Mouse (Mus musculus) forebrain, embryonic 12.5 days (tissue): ENCODE data around the gene Slc26a9. TPM values are rescaled to one million over a fixed set of nuclear protein-coding genes. Genes with fewer than 3 reads are reported as not detected.

Source experiments
- ATAC-seq: fragments of 200-750 bp; cut with Nextera tagmentation; 2 replicates; pipeline ENCODE4 v1.8.0; 2017; ENCODE audit warnings: moderate TSS enrichment; ENCODE audit not compliant: low FRiP score
- H3K27ac ChIP-seq: fragments of 300-500 bp; sonication (generic); 2 replicates; pipeline ENCODE4 v1.5.1; 2016; ENCODE audit warnings: mild to moderate bottlenecking
- H3K27me3 ChIP-seq: fragments of 300-500 bp; sonication (generic); 2 replicates; pipeline ENCODE4 v1.6.1; 2016; ENCODE audit warnings: mild to moderate bottlenecking
- H3K36me3 ChIP-seq: fragments of 300-500 bp; sonication (generic); replicated peaks from 2 replicates; pipeline ENCODE4 v1.6.1; 2016; ENCODE audit warnings: mild to moderate bottlenecking
- H3K4me1 ChIP-seq: fragments of 300-500 bp; sonication (generic); 2 replicates; pipeline ENCODE4 v1.6.1; 2016
- H3K4me2 ChIP-seq: fragments of 300-500 bp; sonication (generic); 2 replicates; pipeline ENCODE4 v1.6.1; 2016; ENCODE audit warnings: mild to moderate bottlenecking, moderate library complexity
- H3K4me3 ChIP-seq: fragments of 300-500 bp; sonication (generic); replicated peaks from 2 replicates; pipeline ENCODE4 v1.5.1; 2016; ENCODE audit warnings: mild to moderate bottlenecking
- H3K9ac ChIP-seq: fragments of 300-500 bp; sonication (generic); 2 replicates; pipeline ENCODE4 v1.6.1; 2016; ENCODE audit warnings: mild to moderate bottlenecking
- H3K9me3 ChIP-seq: fragments of 300-500 bp; sonication (generic); 2 replicates; pipeline ENCODE4 v1.6.1; 2016
- WGBS: fragments of 180-500 bp; shearing (Covaris S2); methylation state at CpG from one replicate; pipeline ENCODE4 v1.1.7; 2016; 5-methylcytosine and 5-hydroxymethylcytosine counted together
- polyA plus RNA-seq: library from polyadenylated mRNA; unstranded; fragments of >200 nt; fragmentation: Nextera tagmentation; extraction: Ambion mirVana; gene quantifications from 2 replicates; pipeline ENCODE4 v1.2.1, GENCODE M21; 2016

The Slc26a9 gene
- polyA plus RNA-seq, 1 experiment from 2014 or later = not detected

DNA sequence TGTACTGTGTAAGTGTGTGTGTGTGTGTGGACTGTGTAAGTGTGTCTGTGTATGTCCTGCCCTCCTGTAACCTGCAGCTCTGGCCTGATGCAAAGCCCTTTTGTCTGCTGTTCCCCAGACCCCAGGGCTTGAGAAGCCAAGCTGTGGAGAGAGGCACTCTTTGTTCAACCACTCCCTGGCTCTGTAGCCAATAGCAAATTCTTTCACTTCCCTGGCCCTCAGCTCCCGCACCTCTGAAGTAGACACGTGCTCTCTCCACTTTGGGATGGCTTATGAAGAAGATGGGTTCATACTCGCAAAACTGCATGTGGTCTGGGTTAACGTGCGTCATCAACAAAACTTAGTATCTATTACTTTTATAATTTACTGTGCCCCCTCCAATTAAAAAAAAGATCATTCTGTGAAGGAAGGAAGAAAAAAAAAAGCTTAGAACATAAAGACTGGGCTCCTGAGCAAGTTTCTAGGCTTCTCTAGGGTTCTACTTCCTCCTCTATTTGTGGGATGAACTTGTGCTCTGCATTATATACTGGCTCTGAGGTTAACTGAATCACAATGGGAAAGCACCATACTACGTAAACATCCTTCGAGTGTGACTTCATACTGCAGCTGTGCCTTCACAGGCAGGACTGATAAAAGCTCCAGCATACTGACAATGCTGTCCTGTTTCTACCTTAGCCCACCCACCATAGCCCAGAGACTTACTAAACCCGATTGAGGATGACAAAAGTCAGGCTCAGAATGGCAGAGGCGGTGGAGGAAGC is 16.0 kb downstream of the Slc26a9 start:
- Histone ChIP-seq H3K4me2 (no peak overlapping the region), H3K27me3 (no peaks in the 10 kb centered on the region), H3K9ac (no peak overlapping the region), H3K36me3 (no peaks in the 10 kb centered on the region), H3K4me3 (no peak overlapping the region), H3K4me1 (peaks cover 12% of the 10 kb centered on the region; the same call in 1 of the 2 replicates), H3K9me3 (no peaks in the 10 kb centered on the region), H3K27ac (no peak overlapping the region)
- 67% methylated on average over 9 of the region's 9 CpGs for WGBS
- ATAC-seq = no peak

DNA sequence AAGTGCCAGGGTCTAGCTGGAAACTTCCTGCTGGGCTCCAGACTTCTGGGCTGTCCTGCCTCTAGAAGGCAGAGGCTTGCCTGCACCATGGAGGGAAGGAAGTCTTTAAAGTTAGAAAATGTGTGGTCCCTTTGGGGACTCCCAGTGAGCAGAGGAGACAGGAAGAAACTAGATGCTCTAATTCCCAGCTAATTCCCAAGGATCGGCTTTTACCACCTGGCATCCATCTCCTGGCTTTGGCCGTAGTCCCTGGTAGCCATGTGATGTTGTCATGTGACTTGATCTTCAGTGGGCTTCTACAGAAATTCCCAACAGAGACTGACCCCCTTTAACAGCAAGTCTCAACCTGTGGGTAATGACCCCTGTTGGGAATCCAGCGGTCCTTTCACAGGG is 16.6 kb downstream of the Slc26a9 start:
- Histone ChIP-seq H3K9me3 (no peaks in the 10 kb centered on the region), H3K4me1 (peaks cover 12% of the 10 kb centered on the region; the same call in 1 of the 2 replicates), H3K27me3 (no peaks in the 10 kb centered on the region), H3K4me3 (no peak overlapping the region), H3K4me2 (no peak overlapping the region), H3K27ac (no peak overlapping the region), H3K36me3 (no peaks in the 10 kb centered on the region), H3K9ac (no peak overlapping the region)
- WGBS = 96% methylated on average over 3 of the region's 3 CpGs
- ATAC-seq = no peak

DNA sequence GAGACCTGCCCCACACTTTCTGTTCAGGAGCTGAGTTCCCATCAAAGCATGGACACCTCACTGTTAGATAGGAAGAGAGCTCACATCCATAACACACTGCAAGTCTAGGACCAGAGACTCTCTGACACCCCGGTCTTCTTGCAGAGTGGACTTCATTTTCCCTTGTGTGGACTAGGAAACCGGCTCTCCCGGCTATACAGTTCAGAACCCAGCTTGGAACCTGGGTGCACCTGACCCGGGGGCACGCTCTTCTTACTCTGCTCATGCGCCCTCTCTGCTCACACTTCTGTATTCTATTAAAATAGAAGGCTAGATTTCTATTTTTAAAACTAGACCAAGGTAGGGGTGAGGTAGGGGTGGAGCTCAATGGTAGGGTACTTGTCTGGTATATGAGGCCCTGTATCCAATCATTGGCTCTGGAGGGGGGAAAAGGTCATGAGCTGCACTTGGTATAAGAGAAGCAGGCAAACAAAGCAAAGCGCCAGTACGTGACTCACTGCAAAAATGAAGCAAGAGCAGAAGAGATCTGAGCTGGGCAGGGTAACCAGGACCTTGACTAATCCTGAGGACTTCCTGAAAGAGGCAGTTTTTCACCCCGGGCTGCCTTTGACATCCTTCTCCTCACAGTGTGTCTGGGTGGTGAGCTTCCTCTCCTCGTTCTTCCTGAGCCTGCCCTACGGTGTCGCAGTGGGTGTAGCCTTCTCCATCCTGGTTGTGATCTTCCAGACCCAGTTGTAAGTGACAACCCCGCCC is 17.4 kb downstream of the Slc26a9 start:
- Histone ChIP-seq H3K4me3 (no peak overlapping the region), H3K4me2 (no peak overlapping the region), H3K9ac (no peak overlapping the region), H3K4me1 (peaks cover 12% of the 10 kb centered on the region; the same call in 1 of the 2 replicates), H3K9me3 (no peaks in the 10 kb centered on the region), H3K27ac (no peak overlapping the region), H3K27me3 (no peaks in the 10 kb centered on the region), H3K36me3 (no peaks in the 10 kb centered on the region)
- ATAC-seq = no peak
- 86% methylated on average over 13 of the region's 13 CpGs for WGBS

DNA sequence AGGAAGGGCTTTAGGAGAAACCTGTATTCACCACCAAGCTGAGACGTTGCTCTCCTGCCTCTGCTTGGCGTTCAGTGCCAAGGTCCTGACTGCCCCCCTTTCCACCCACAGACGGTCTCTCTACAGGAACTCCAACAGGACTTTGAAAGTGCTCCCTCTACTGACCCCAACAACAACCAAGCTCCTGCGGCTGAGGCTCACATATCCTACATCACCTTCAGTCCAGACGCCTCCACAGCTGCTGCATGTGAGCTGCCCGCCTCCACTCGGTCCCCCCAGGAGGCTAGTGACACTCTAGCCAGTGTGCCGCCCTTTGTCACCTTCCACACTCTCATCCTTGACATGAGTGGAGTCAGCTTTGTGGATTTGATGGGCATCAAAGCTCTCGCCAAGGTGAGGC is 19.9 kb downstream of the Slc26a9 start:
- WGBS = 66% methylated on average over 9 of the region's 9 CpGs
- no peak for ATAC-seq

DNA sequence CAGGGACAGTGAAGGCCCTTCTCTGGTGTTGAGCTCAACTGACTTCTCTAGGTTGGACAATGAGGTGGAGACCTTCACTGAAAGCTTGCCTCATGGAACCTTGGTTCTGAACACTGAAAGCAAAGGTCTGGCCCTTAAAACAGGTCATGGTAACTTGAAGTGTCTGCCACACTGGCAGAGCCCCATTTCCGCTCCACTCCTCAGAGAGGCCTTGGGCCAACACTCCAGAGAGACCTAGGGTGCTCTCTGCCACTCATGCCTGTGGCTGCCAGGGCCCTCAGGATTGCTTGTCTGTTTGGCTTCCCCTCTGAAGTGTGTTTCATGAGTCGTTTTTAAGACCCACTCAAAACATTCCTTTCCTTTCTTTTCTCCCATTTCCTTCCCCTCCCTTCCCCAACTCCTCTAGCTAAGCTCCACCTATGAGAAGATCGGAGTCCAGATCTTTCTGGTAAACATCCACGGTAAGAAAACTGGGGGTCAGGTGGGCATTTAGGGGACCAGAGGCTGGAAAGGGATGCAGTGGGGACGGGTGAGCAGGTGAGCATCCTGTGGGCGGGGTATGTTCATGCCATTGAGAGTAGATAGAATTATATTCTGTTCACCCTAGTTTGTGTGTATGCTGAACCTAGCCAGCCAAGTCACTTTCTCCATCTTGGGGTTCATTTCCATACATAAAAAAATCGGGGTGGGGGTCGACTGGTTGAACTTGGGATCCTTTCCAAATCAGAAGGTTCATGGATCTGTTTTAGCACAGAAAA is 20.9 kb downstream of the Slc26a9 start:
- Histone ChIP-seq H3K4me3 (no peak overlapping the region), H3K27me3 (no peaks in the 10 kb centered on the region), H3K4me2 (no peak overlapping the region), H3K36me3 (no peaks in the 10 kb centered on the region), H3K4me1 (no peaks in the 10 kb centered on the region; the same call in 1 of the 2 replicates), H3K27ac (no peak overlapping the region), H3K9me3 (no peaks in the 10 kb centered on the region), H3K9ac (no peak overlapping the region)
- WGBS = 65% methylated on average over 8 of the region's 8 CpGs
- no peak for ATAC-seq

More for the DNA sequence above, 19.9 kb downstream of the Slc26a9 start:
- Histone ChIP-seq H3K9me3 (no peaks in the 10 kb centered on the region), H3K4me3 (no peak overlapping the region), H3K4me2 (no peak overlapping the region), H3K36me3 (no peaks in the 10 kb centered on the region), H3K27me3 (no peaks in the 10 kb centered on the region), H3K27ac (no peak overlapping the region), H3K9ac (no peak overlapping the region), H3K4me1 (peaks cover 11% of the 10 kb centered on the region; the same call in 1 of the 2 replicates)

DNA sequence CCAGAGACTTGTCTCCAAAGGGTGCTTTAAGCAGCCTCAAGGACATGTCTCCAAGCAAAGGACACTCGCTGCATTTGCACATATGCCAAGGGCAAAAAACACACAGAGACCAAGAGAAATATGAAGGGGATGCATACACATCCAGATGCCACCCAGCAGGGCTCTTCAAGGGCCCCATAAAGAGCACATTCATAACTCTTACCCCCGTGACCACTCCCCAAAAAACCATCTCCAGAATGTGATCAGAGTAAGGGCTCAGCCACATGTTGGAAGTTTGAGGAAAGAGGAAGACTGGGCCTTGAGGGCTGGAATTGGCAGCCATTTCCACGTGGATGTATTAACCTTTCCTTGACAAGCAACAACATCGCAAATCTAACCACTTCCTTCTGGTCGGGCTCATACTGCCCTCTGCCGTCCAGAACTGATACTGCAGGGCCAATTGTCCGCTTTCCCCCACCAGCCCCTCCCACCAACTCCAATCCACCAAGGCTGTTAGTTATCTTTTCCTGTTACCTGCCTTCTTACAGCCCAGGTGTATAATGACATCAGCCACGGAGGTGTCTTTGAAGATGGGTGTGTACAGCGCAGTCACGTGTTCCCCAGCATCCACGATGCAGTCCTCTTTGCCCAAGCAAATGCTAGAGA is 21.7 kb downstream of the Slc26a9 start:
- H3K9ac ChIP-seq = no peak overlapping the region
- 0 out of 2 replicates have a peak overlapping the region, but pooled peaks have one; percentile 13 for H3K4me2 ChIP-seq
- no peak overlapping the region for H3K27ac ChIP-seq
- peaks cover 1% of the 10 kb centered on the region; the same call in 1 of the 2 replicates for H3K4me1 ChIP-seq
- H3K9me3 ChIP-seq = no peaks in the 10 kb centered on the region
- H3K4me3 ChIP-seq = no peak overlapping the region
- H3K36me3 ChIP-seq = no peaks in the 10 kb centered on the region
- WGBS = 14% methylated on average over 11 of the region's 11 CpGs
- no peaks in the 10 kb centered on the region for H3K27me3 ChIP-seq
- ATAC-seq = peak; percentile 56

DNA sequence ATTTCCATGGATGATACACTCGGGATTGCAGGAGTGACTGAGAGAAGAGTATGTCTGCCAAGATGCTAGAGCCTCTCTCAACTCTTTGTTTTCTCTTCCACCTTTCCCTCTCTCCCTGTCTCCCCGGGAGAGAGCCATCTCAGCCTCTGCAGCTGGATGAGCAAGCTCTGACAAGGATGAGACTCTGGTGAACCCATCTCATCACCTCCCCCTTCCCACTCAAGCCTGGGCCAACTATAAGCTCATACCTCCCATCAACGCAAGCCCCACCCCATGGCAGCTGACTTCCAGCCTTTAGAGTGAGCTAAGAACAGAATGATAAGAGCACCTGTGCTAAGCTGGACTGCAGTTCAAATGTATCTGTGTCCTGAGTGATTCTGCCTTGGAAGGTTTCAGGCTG is 25.5 kb downstream of the Slc26a9 start:
- Histone ChIP-seq H3K36me3 (no peaks in the 10 kb centered on the region), H3K4me1 (peaks cover 6% of the 10 kb centered on the region), H3K9me3 (no peaks in the 10 kb centered on the region), H3K9ac (no peak overlapping the region), H3K4me2 (no peak overlapping the region), H3K27ac (no peak overlapping the region), H3K4me3 (no peak overlapping the region), H3K27me3 (no peaks in the 10 kb centered on the region)
- no peak for ATAC-seq
- WGBS = 76% methylated on average over 3 of the region's 3 CpGs

DNA sequence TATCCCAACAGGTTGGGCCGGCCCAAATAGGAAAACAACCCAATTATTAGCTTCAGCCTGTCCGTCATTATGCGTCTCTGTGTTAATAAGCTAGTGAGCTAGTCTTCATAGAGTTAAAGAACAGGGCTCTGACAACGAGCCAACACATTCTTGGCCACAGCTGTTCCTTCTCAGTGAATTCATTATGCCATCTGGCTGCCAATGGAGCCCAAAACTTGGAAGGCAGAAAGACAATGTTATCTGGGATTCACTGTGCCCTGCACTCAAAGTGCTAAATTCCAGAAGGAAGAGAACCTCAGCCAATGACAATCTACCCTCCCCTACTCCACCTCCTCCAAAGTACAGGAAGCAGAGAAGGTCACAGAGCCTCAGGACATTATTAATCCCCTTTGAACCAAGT is 26.8 kb downstream of the Slc26a9 start:
- Histone ChIP-seq H3K4me3 (no peak overlapping the region), H3K4me2 (no peak overlapping the region), H3K27ac (peak overlapping the region; percentile 51; the same call in 1 of the 2 replicates), H3K36me3 (no peaks in the 10 kb centered on the region), H3K4me1 (peaks cover 6% of the 10 kb centered on the region), H3K9ac (no peak overlapping the region), H3K9me3 (no peaks in the 10 kb centered on the region), H3K27me3 (no peaks in the 10 kb centered on the region)
- 37% methylated on average over 4 of the region's 4 CpGs for WGBS
- peak; percentile 63; the same call in 1 of the 2 replicates for ATAC-seq

DNA sequence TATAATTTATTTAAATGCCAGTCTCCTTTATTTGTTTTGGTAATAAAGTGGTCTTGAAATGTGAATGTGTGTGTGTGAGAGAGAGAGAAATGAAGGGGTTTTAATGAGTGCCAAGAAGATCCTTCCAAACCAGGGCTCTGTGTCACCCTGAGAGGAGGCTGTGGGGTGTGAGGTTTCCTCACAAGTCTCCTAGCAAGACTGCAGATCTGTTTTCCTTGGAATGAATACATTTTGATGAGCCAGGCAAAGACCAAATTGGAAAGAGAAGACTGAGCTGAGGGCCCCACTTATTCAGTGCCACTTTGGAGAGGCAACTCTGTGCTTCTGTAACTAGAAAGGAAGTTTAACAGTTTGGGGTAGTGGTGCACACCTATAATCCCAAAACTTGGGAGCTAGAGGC is 27.6 kb downstream of the Slc26a9 start:
- Histone ChIP-seq H3K36me3 (no peaks in the 10 kb centered on the region), H3K4me1 (peaks cover 6% of the 10 kb centered on the region), H3K27ac (no peak overlapping the region), H3K4me2 (no peak overlapping the region), H3K27me3 (no peaks in the 10 kb centered on the region), H3K9me3 (no peaks in the 10 kb centered on the region), H3K4me3 (no peak overlapping the region), H3K9ac (no peak overlapping the region)
- ATAC-seq = no peak

DNA sequence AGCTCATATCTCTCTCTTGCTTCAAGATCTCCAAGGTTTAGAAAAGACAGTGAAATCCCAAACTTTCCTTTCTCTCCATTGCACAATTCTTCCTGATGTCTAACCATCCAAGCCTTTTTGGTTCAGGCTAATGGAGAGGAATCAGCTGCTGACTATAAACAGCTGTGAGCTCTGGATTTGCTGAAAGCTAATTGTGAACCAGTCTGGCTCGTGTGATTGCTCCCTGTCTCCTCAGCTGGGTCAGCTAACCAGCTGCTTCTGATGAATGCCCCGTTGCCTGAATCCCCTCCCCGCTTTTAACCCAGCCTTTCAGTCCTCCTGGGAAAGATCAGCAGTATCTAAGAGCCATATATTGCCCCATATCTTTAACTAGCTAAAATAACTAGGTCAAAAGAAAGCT is 50.8 kb downstream of the Slc26a9 start:
- WGBS = 33% methylated on average over 3 of the region's 3 CpGs
- Histone ChIP-seq H3K27ac (no peak overlapping the region), H3K27me3 (peaks cover 12% of the 10 kb centered on the region; the same call in 1 of the 2 replicates), H3K36me3 (no peaks in the 10 kb centered on the region), H3K9me3 (no peaks in the 10 kb centered on the region), H3K4me3 (no peak overlapping the region), H3K4me1 (peaks cover 12% of the 10 kb centered on the region), H3K4me2 (no peak overlapping the region), H3K9ac (no peak overlapping the region)
- ATAC-seq = no peak

DNA sequence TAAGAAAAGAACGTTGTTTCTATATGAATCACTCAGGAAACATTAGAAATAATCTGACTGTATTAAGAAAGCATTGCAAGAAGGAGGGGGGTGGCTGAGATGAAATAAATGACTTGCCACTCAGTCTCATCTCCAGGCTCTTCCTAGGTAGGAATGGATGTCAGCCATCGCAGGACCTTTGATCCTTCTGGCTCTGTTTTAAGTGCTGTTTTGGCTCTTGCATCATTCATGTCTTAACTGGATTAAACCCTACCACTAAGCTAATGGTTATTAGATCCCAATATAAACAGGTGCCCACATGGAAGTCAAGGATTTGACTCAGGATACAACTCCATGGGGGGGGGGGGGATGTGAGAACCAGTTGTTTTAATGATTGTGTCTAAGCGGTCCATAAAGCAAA is 51.3 kb downstream of the Slc26a9 start:
- Histone ChIP-seq H3K27me3 (peaks cover 12% of the 10 kb centered on the region; the same call in 1 of the 2 replicates), H3K27ac (no peak overlapping the region), H3K4me1 (peaks cover 12% of the 10 kb centered on the region), H3K4me2 (no peak overlapping the region), H3K36me3 (no peaks in the 10 kb centered on the region), H3K4me3 (no peak overlapping the region), H3K9ac (no peak overlapping the region), H3K9me3 (no peaks in the 10 kb centered on the region)
- WGBS = 87% methylated on average over 3 of the region's 3 CpGs
- no peak for ATAC-seq
